Mouse (Mus musculus): ENCODE data around the gene Cetn3. TPM values are rescaled to one million over a fixed set of nuclear protein-coding genes. Genes with fewer than 3 reads are reported as not detected.

Cetn3 gene
- total and polyA plus RNA-seq, 2 experiments from 2014 or later, result 58.3 to 326 TPM

GRCm38 (mm10) chr13:81828486-81828885 is 45.6 kb downstream of the Cetn3 start:
- H3K9ac ChIP-seq (replicated peaks; ENCODE audit: low read length, poor library complexity, severe bottlenecking), result no peak overlapping the region
- no peak overlapping the region for H3K4me2 ChIP-seq (ENCODE audit: low read depth, low read length, poor library complexity, severe bottlenecking)
- no peaks in the 10 kb centered on the region for H3K36me3 ChIP-seq (ENCODE audit: insufficient read depth, low read length)
- DNase-seq (ENCODE audit: low spot score) (peak; percentile 63), ATAC-seq (ENCODE audit: low FRiP score) (no peak)
- no peaks in the 10 kb centered on the region for H3K9me3 ChIP-seq (ENCODE audit: low read length)
- TF ChIP-seq CTCF (IDR thresholded peaks at IDR 0.05), result no peak
- H3K27me3 ChIP-seq (ENCODE audit: insufficient read depth, low read length), result no peaks in the 10 kb centered on the region
- H3K4me3 ChIP-seq (ENCODE audit: low read depth, low read length), result no peak overlapping the region
- 23% methylated on average over 6 of the region's 6 CpGs for WGBS
- H3K4me1 ChIP-seq (ENCODE audit: insufficient read depth, low read length), result no peaks in the 10 kb centered on the region
- no peak overlapping the region for H3K27ac ChIP-seq (ENCODE audit: low read depth, low read length)

- Histone ChIP-seq H3K4me1 (ENCODE audit: insufficient read depth, low read length) (no peaks in the 10 kb centered on the region), H3K9me3 (ENCODE audit: low read length) (no peaks in the 10 kb centered on the region), H3K36me3 (ENCODE audit: insufficient read depth, low read length) (no peaks in the 10 kb centered on the region), H3K27ac (ENCODE audit: low read depth, low read length) (no peak overlapping the region), H3K4me2 (ENCODE audit: low read depth, low read length, poor library complexity, severe bottlenecking) (no peak overlapping the region), H3K27me3 (ENCODE audit: insufficient read depth, low read length) (no peaks in the 10 kb centered on the region), H3K9ac (replicated peaks; ENCODE audit: low read length, poor library complexity, severe bottlenecking) (no peak overlapping the region), H3K4me3 (ENCODE audit: low read depth, low read length) (no peak overlapping the region)
- DNase-seq (ENCODE audit: low spot score), result no peak
- TF ChIP-seq CTCF (IDR thresholded peaks at IDR 0.05), result no peak
- WGBS, result 85% methylated on average over 7 of the region's 7 CpGs
- ATAC-seq (ENCODE audit: low FRiP score), result no peak
Measured at GRCm38 (mm10) chr13:81831838-81832237, 49.0 kb downstream of the Cetn3 start.

GRCm38 (mm10) chr13:81836386-81837177 is 53.7 kb downstream of the Cetn3 start:
- H3K4me2 ChIP-seq (ENCODE audit: low read depth, low read length, poor library complexity, severe bottlenecking), result no peak overlapping the region
- no peaks in the 10 kb centered on the region for H3K4me1 ChIP-seq (ENCODE audit: insufficient read depth, low read length)
- no peaks in the 10 kb centered on the region for H3K9me3 ChIP-seq (ENCODE audit: low read length)
- no peak overlapping the region for H3K4me3 ChIP-seq (ENCODE audit: low read depth, low read length)
- ATAC-seq (ENCODE audit: low FRiP score), result no peak
- H3K9ac ChIP-seq (replicated peaks; ENCODE audit: low read length, poor library complexity, severe bottlenecking), result no peak overlapping the region
- TF ChIP-seq CTCF (IDR thresholded peaks at IDR 0.05), result no peak
- H3K36me3 ChIP-seq (ENCODE audit: insufficient read depth, low read length), result no peaks in the 10 kb centered on the region
- 86% methylated on average over 9 of the region's 9 CpGs for WGBS
- no peak overlapping the region for H3K27ac ChIP-seq (ENCODE audit: low read depth, low read length)
- H3K27me3 ChIP-seq (ENCODE audit: insufficient read depth, low read length), result no peaks in the 10 kb centered on the region
- no peak for DNase-seq (ENCODE audit: low spot score)

- ATAC-seq (ENCODE audit: low FRiP score) (no peak), DNase-seq (ENCODE audit: low spot score) (no peak)
- no peak for TF ChIP-seq CTCF (IDR thresholded peaks at IDR 0.05)
- H3K9me3 ChIP-seq (ENCODE audit: low read length), result no peaks in the 10 kb centered on the region
- no peak overlapping the region for H3K9ac ChIP-seq (replicated peaks; ENCODE audit: low read length, poor library complexity, severe bottlenecking)
- WGBS, result 76% methylated on average over 5 of the region's 5 CpGs
- H3K4me1 ChIP-seq (ENCODE audit: insufficient read depth, low read length), result no peaks in the 10 kb centered on the region
- no peaks in the 10 kb centered on the region for H3K36me3 ChIP-seq (ENCODE audit: insufficient read depth, low read length)
- no peaks in the 10 kb centered on the region for H3K27me3 ChIP-seq (ENCODE audit: insufficient read depth, low read length)
- no peak overlapping the region for H3K27ac ChIP-seq (ENCODE audit: low read depth, low read length)
- no peak overlapping the region for H3K4me3 ChIP-seq (ENCODE audit: low read depth, low read length)
- H3K4me2 ChIP-seq (ENCODE audit: low read depth, low read length, poor library complexity, severe bottlenecking), result no peak overlapping the region
Measured at GRCm38 (mm10) chr13:81838016-81838415, 55.1 kb downstream of the Cetn3 start.

GRCm38 (mm10) chr13:81838948-81839347 is 56.1 kb downstream of the Cetn3 start:
- no peaks in the 10 kb centered on the region for H3K4me1 ChIP-seq (ENCODE audit: insufficient read depth, low read length)
- TF ChIP-seq CTCF (IDR thresholded peaks at IDR 0.05), result no peak
- no peaks in the 10 kb centered on the region for H3K36me3 ChIP-seq (ENCODE audit: insufficient read depth, low read length)
- ATAC-seq (ENCODE audit: low FRiP score) (no peak), DNase-seq (ENCODE audit: low spot score) (no peak)
- no peak overlapping the region for H3K4me2 ChIP-seq (ENCODE audit: low read depth, low read length, poor library complexity, severe bottlenecking)
- H3K27ac ChIP-seq (ENCODE audit: low read depth, low read length), result no peak overlapping the region
- no peak overlapping the region for H3K4me3 ChIP-seq (ENCODE audit: low read depth, low read length)
- H3K9me3 ChIP-seq (ENCODE audit: low read length), result no peaks in the 10 kb centered on the region
- H3K27me3 ChIP-seq (ENCODE audit: insufficient read depth, low read length), result no peaks in the 10 kb centered on the region
- no peak overlapping the region for H3K9ac ChIP-seq (replicated peaks; ENCODE audit: low read length, poor library complexity, severe bottlenecking)

- Histone ChIP-seq H3K9me3 (ENCODE audit: low read length) (no peaks in the 10 kb centered on the region), H3K36me3 (ENCODE audit: insufficient read depth, low read length) (no peaks in the 10 kb centered on the region), H3K4me2 (ENCODE audit: low read depth, low read length, poor library complexity, severe bottlenecking) (no peak overlapping the region), H3K27me3 (ENCODE audit: insufficient read depth, low read length) (no peaks in the 10 kb centered on the region), H3K4me1 (ENCODE audit: insufficient read depth, low read length) (no peaks in the 10 kb centered on the region), H3K9ac (replicated peaks; ENCODE audit: low read length, poor library complexity, severe bottlenecking) (no peak overlapping the region), H3K27ac (ENCODE audit: low read depth, low read length) (no peak overlapping the region), H3K4me3 (ENCODE audit: low read depth, low read length) (no peak overlapping the region)
- TF ChIP-seq CTCF (IDR thresholded peaks at IDR 0.05), result no peak
- no peak for ATAC-seq (ENCODE audit: low FRiP score)
- no peak for DNase-seq (ENCODE audit: low spot score)
- WGBS, result 58% methylated on average over 5 of the region's 5 CpGs
Measured at GRCm38 (mm10) chr13:81840246-81840645, 57.4 kb downstream of the Cetn3 start.

Measured in midbrain, postnatal 0 days (tissue).